Mouse (Mus musculus): ENCODE data around the gene Hoxd10. TPM values are rescaled to one million over a fixed set of nuclear protein-coding genes. Genes with fewer than 3 reads are reported as not detected.

Gene Hoxd10
- polyA plus RNA-seq, 1 experiment from 2014 or later: 0.30 TPM

- Histone ChIP-seq H3K27me3 (replicated peaks; ENCODE audit: control insufficient read depth, insufficient read depth, low read length) (peaks cover 100% of the 10 kb centered on the region), H3K4me3 (ENCODE audit: low read depth, low read length) (no peak overlapping the region), H3K4me1 (replicated peaks; ENCODE audit: control insufficient read depth, insufficient read depth, low read length) (0 out of 2 replicates have a peak, but pooled peaks cover 3% of the 10 kb centered on the region), H3K9me3 (ENCODE audit: control insufficient read depth, low read length) (no peaks in the 10 kb centered on the region), H3K36me3 (ENCODE audit: control insufficient read depth, insufficient read depth, low read length) (no peaks in the 10 kb centered on the region), H3K27ac (ENCODE audit: low read depth, low read length) (no peak overlapping the region), H3K9ac (ENCODE audit: low read depth, low read length) (no peak overlapping the region), H3K4me2 (no peak overlapping the region)
- WGBS: 9% methylated on average over 2 of the region's 2 CpGs
- ATAC-seq (replicated peaks; ENCODE audit: low FRiP score) (no peak), DNase-seq (ENCODE audit: low spot score) (no peak)
Observed at GRCm38 (mm10) chr2:74677106-74677505, 14.6 kb upstream of the Hoxd10 start.

GRCm38 (mm10) chr2:74678891-74679595 lies 12.7 kb upstream of the Hoxd10 start, which contains the start of gene Hoxd11:
TSS of gene Hoxd11 (plus strand) at chr2:74679557.
- no peak for DNase-seq (ENCODE audit: low spot score)
- no peak within 1 kb of the TSS for H3K27ac ChIP-seq (ENCODE audit: low read depth, low read length)
- H3K4me3 ChIP-seq (ENCODE audit: low read depth, low read length): no peak within 1 kb of the TSS
- H3K9me3 ChIP-seq (ENCODE audit: control insufficient read depth, low read length): no peaks in the 10 kb centered on the region
- H3K9ac ChIP-seq (ENCODE audit: low read depth, low read length): no peak within 1 kb of the TSS
- 5% methylated on average over 15 of the region's 15 CpGs for WGBS
- H3K36me3 ChIP-seq (ENCODE audit: control insufficient read depth, insufficient read depth, low read length): no peaks in the 10 kb centered on the region
- peak within 1 kb of the TSS; percentile 6; the same call in 1 of the 2 replicates for H3K4me2 ChIP-seq
- no peak for ATAC-seq (replicated peaks; ENCODE audit: low FRiP score)
- H3K27me3 ChIP-seq (replicated peaks; ENCODE audit: control insufficient read depth, insufficient read depth, low read length): peaks cover 100% of the 10 kb centered on the region
- H3K4me1 ChIP-seq (replicated peaks; ENCODE audit: control insufficient read depth, insufficient read depth, low read length): peaks cover 7% of the 10 kb centered on the region; the same call in 1 of the 2 replicates

GRCm38 (mm10) chr2:74679596-74679971 lies 12.1 kb upstream of the Hoxd10 start:
- H3K27me3 ChIP-seq (replicated peaks; ENCODE audit: control insufficient read depth, insufficient read depth, low read length): peaks cover 100% of the 10 kb centered on the region
- H3K9ac ChIP-seq (ENCODE audit: low read depth, low read length): no peak overlapping the region
- 2% methylated on average over 26 of the region's 26 CpGs for WGBS
- H3K9me3 ChIP-seq (ENCODE audit: control insufficient read depth, low read length): no peaks in the 10 kb centered on the region
- peak overlapping the region; percentile 6; the same call in 1 of the 2 replicates for H3K4me2 ChIP-seq
- H3K27ac ChIP-seq (ENCODE audit: low read depth, low read length): no peak overlapping the region
- DNase-seq (ENCODE audit: low spot score) (no peak), ATAC-seq (replicated peaks; ENCODE audit: low FRiP score) (no peak)
- H3K36me3 ChIP-seq (ENCODE audit: control insufficient read depth, insufficient read depth, low read length): no peaks in the 10 kb centered on the region
- no peak overlapping the region for H3K4me3 ChIP-seq (ENCODE audit: low read depth, low read length)
- H3K4me1 ChIP-seq (replicated peaks; ENCODE audit: control insufficient read depth, insufficient read depth, low read length): peaks cover 7% of the 10 kb centered on the region; the same call in 1 of the 2 replicates

GRCm38 (mm10) chr2:74679980-74680379 lies 11.7 kb upstream of the Hoxd10 start:
- no peaks in the 10 kb centered on the region for H3K9me3 ChIP-seq (ENCODE audit: control insufficient read depth, low read length)
- H3K4me1 ChIP-seq (replicated peaks; ENCODE audit: control insufficient read depth, insufficient read depth, low read length): peaks cover 7% of the 10 kb centered on the region; the same call in 1 of the 2 replicates
- DNase-seq (ENCODE audit: low spot score) (no peak), ATAC-seq (replicated peaks; ENCODE audit: low FRiP score) (no peak)
- 2% methylated on average over 23 of the region's 23 CpGs for WGBS
- H3K4me3 ChIP-seq (ENCODE audit: low read depth, low read length): no peak overlapping the region
- H3K27ac ChIP-seq (ENCODE audit: low read depth, low read length): no peak overlapping the region
- peaks cover 100% of the 10 kb centered on the region for H3K27me3 ChIP-seq (replicated peaks; ENCODE audit: control insufficient read depth, insufficient read depth, low read length)
- H3K4me2 ChIP-seq: peak overlapping the region; percentile 6; the same call in 1 of the 2 replicates
- H3K36me3 ChIP-seq (ENCODE audit: control insufficient read depth, insufficient read depth, low read length): no peaks in the 10 kb centered on the region
- no peak overlapping the region for H3K9ac ChIP-seq (ENCODE audit: low read depth, low read length)

GRCm38 (mm10) chr2:74680561-74681398 lies 10.9 kb upstream of the Hoxd10 start:
- ATAC-seq (replicated peaks; ENCODE audit: low FRiP score) (no peak), DNase-seq (ENCODE audit: low spot score) (no peak)
- no peak overlapping the region for H3K4me3 ChIP-seq (ENCODE audit: low read depth, low read length)
- no peak overlapping the region for H3K9ac ChIP-seq (ENCODE audit: low read depth, low read length)
- no peak overlapping the region for H3K27ac ChIP-seq (ENCODE audit: low read depth, low read length)
- peaks cover 7% of the 10 kb centered on the region; the same call in 1 of the 2 replicates for H3K4me1 ChIP-seq (replicated peaks; ENCODE audit: control insufficient read depth, insufficient read depth, low read length)
- WGBS: 1% methylated on average over 21 of the region's 21 CpGs
- H3K9me3 ChIP-seq (ENCODE audit: control insufficient read depth, low read length): no peaks in the 10 kb centered on the region
- H3K27me3 ChIP-seq (replicated peaks; ENCODE audit: control insufficient read depth, insufficient read depth, low read length): peaks cover 100% of the 10 kb centered on the region
- H3K4me2 ChIP-seq: no peak overlapping the region
- no peaks in the 10 kb centered on the region for H3K36me3 ChIP-seq (ENCODE audit: control insufficient read depth, insufficient read depth, low read length)

- DNase-seq (ENCODE audit: low spot score) (no peak), ATAC-seq (replicated peaks; ENCODE audit: low FRiP score) (no peak; the same call in 1 of the 2 replicates)
- no peak overlapping the region for H3K9ac ChIP-seq (ENCODE audit: low read depth, low read length)
- peak overlapping the region; percentile 31 for H3K4me2 ChIP-seq
- WGBS: 2% methylated on average over 76 of the region's 78 CpGs
- peak overlapping the region; percentile 14; the same call in 1 of the 2 replicates for H3K4me3 ChIP-seq (ENCODE audit: low read depth, low read length)
- no peaks in the 10 kb centered on the region for H3K36me3 ChIP-seq (ENCODE audit: control insufficient read depth, insufficient read depth, low read length)
- H3K27ac ChIP-seq (ENCODE audit: low read depth, low read length): no peak overlapping the region
- H3K27me3 ChIP-seq (replicated peaks; ENCODE audit: control insufficient read depth, insufficient read depth, low read length): peaks cover 99% of the 10 kb centered on the region
- H3K4me1 ChIP-seq (replicated peaks; ENCODE audit: control insufficient read depth, insufficient read depth, low read length): peaks cover 7% of the 10 kb centered on the region; the same call in 1 of the 2 replicates
- no peaks in the 10 kb centered on the region for H3K9me3 ChIP-seq (ENCODE audit: control insufficient read depth, low read length)
Observed at GRCm38 (mm10) chr2:74681594-74682531, 9.9 kb upstream of the Hoxd10 start.

- H3K9me3 ChIP-seq (ENCODE audit: control insufficient read depth, low read length): no peaks in the 10 kb centered on the region
Observed at GRCm38 (mm10) chr2:74682796-74683195, 8.9 kb upstream of the Hoxd10 start.

GRCm38 (mm10) chr2:74683471-74683951 lies 8.2 kb upstream of the Hoxd10 start:
- DNase-seq (ENCODE audit: low spot score) (peak; percentile 39), ATAC-seq (replicated peaks; ENCODE audit: low FRiP score) (no peak)
- Histone ChIP-seq H3K4me2 (no peak overlapping the region), H3K4me1 (replicated peaks; ENCODE audit: control insufficient read depth, insufficient read depth, low read length) (peaks cover 7% of the 10 kb centered on the region; the same call in 1 of the 2 replicates), H3K27me3 (replicated peaks; ENCODE audit: control insufficient read depth, insufficient read depth, low read length) (peaks cover 99% of the 10 kb centered on the region), H3K9me3 (ENCODE audit: control insufficient read depth, low read length) (no peaks in the 10 kb centered on the region), H3K36me3 (ENCODE audit: control insufficient read depth, insufficient read depth, low read length) (no peaks in the 10 kb centered on the region), H3K9ac (ENCODE audit: low read depth, low read length) (no peak overlapping the region), H3K4me3 (ENCODE audit: low read depth, low read length) (no peak overlapping the region), H3K27ac (ENCODE audit: low read depth, low read length) (no peak overlapping the region)
- under 1% methylated on average over 18 of the region's 18 CpGs for WGBS

More at GRCm38 (mm10) chr2:74682796-74683195, 8.9 kb upstream of the Hoxd10 start:
- Histone ChIP-seq H3K27me3 (replicated peaks; ENCODE audit: control insufficient read depth, insufficient read depth, low read length) (peaks cover 99% of the 10 kb centered on the region), H3K27ac (ENCODE audit: low read depth, low read length) (no peak overlapping the region), H3K4me3 (ENCODE audit: low read depth, low read length) (peak overlapping the region; percentile 14; the same call in 1 of the 2 replicates), H3K36me3 (ENCODE audit: control insufficient read depth, insufficient read depth, low read length) (no peaks in the 10 kb centered on the region), H3K4me2 (peak overlapping the region; percentile 25; the same call in 1 of the 2 replicates), H3K4me1 (replicated peaks; ENCODE audit: control insufficient read depth, insufficient read depth, low read length) (peaks cover 7% of the 10 kb centered on the region; the same call in 1 of the 2 replicates), H3K9ac (ENCODE audit: low read depth, low read length) (no peak overlapping the region)
- WGBS: 2% methylated on average over 33 of the region's 51 CpGs
- peak; percentile 31 for DNase-seq (ENCODE audit: low spot score)
- ATAC-seq (replicated peaks; ENCODE audit: low FRiP score): no peak
